Mouse (Mus musculus) midbrain, embryonic 11.5 days (tissue): ENCODE results near the gene Mylk. TPM values are rescaled to one million over a fixed set of nuclear protein-coding genes. Genes with fewer than 3 reads are reported as not detected.
"Not testable (repeated sequence)": the region's sequence is repeated elsewhere in the genome, so short reads cannot be mapped to it uniquely, and the experiment has no call there.

Source experiments
- ATAC-seq: fragments of 200-750 bp; cut with Nextera tagmentation; 2 replicates; pipeline ENCODE4 v1.8.0; 2017; ENCODE audit warnings: moderate TSS enrichment, moderate library complexity; ENCODE audit not compliant: low FRiP score
- DNase-seq: peaks from one replicate; pipeline ENCODE4 v3.0.0; 2015; ENCODE audit warnings: low spot score; ENCODE audit errors: missing footprints
- H3K27ac ChIP-seq: fragments of 300-500 bp; sonication (generic); 2 replicates; pipeline ENCODE4 v1.5.1; 2014; ENCODE audit warnings: low read depth, low read length
- H3K27me3 ChIP-seq: fragments of 300-500 bp; sonication (generic); 2 replicates; pipeline ENCODE4 v1.6.1; 2014; ENCODE audit warnings: mild to moderate bottlenecking, low read length, moderate library complexity, mixed read lengths; ENCODE audit not compliant: control insufficient read depth, insufficient read depth
- H3K36me3 ChIP-seq: fragments of 300-500 bp; sonication (generic); 2 replicates; pipeline ENCODE4 v1.6.1; 2014; ENCODE audit warnings: mild to moderate bottlenecking, low read length, moderate library complexity, mixed read lengths; ENCODE audit not compliant: control insufficient read depth, insufficient read depth
- H3K4me1 ChIP-seq: fragments of 300-500 bp; sonication (generic); 2 replicates; pipeline ENCODE4 v1.6.1; 2014; ENCODE audit warnings: low read length; ENCODE audit not compliant: control insufficient read depth, insufficient read depth
- H3K4me2 ChIP-seq: fragments of 300-500 bp; sonication (generic); 2 replicates; pipeline ENCODE4 v1.6.1; 2014; ENCODE audit warnings: mild to moderate bottlenecking, moderate library complexity
- H3K4me3 ChIP-seq: fragments of 300-500 bp; sonication (generic); 2 replicates; pipeline ENCODE4 v1.5.1; 2014; ENCODE audit warnings: low read depth, low read length
- H3K9ac ChIP-seq: fragments of 300-500 bp; sonication (generic); 2 replicates; pipeline ENCODE4 v1.6.1; 2014; ENCODE audit warnings: low read length
- H3K9me3 ChIP-seq: fragments of 300-500 bp; sonication (generic); 2 replicates; pipeline ENCODE4 v1.6.1; 2016; ENCODE audit warnings: low read length; ENCODE audit not compliant: control insufficient read depth
- WGBS: fragments of 180-500 bp; shearing (Covaris S2); extraction: QIAGEN DNeasy Blood & Tissue Kit; methylation state at CpG from one replicate; pipeline ENCODE4 v1.1.7; 2014; 5-methylcytosine and 5-hydroxymethylcytosine counted together
- polyA plus RNA-seq: library from polyadenylated mRNA; unstranded; fragments of >200 nt; fragmentation: Nextera tagmentation; extraction: Ambion mirVana; gene quantifications from 2 replicates; pipeline ENCODE4 v1.2.1, GENCODE M21; 2014

Mylk gene
- 6.9 TPM in 2 replicates for polyA plus RNA-seq

DNA sequence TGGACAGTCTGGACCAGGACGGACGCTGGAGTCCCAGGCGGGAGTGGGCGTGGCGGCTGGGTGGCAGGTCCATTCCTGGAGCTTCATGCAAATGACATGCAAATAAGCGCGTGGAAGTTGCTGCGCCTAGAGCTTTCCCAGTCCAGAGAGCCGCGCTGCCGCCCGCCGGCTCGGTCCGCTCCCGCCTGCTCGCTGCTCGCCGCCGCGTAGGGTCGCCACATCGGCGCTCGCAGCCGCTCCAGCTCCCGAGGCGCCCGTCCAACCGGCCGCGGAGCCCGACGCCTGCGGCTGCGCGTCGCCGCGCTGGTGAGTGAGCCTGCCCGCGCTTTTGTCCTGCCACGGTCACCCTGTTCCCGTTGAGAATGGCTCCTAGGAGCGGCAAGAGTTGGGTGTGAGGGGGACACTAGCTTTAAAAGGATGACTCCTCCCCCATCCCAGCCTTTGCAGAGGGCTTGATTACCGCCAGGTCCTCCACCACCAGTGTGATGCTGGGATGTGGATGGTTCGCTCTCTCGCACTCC is at the start of gene Mylk:
Gene Mylk (plus strand): TSS at position 146 of the 521 bp plus-strand sequence.
- peak; percentile 97 for DNase-seq
- H3K4me2 ChIP-seq: peak within 1 kb of the TSS; percentile 71
- H3K4me3 ChIP-seq: peak within 1 kb of the TSS; percentile 36
- WGBS: under 1% methylated on average over 47 of the region's 48 CpGs
- no peaks in the 10 kb centered on the region for H3K9me3 ChIP-seq
- H3K36me3 ChIP-seq: no peaks in the 10 kb centered on the region
- peak within 1 kb of the TSS; percentile 62 for H3K9ac ChIP-seq
- H3K4me1 ChIP-seq: peaks cover 23% of the 10 kb centered on the region
- H3K27ac ChIP-seq: 0 out of 2 replicates have a peak within 1 kb of the TSS, but pooled peaks have one; percentile 3
- H3K27me3 ChIP-seq: peaks cover 13% of the 10 kb centered on the region
- ATAC-seq: peak; percentile 91

DNA sequence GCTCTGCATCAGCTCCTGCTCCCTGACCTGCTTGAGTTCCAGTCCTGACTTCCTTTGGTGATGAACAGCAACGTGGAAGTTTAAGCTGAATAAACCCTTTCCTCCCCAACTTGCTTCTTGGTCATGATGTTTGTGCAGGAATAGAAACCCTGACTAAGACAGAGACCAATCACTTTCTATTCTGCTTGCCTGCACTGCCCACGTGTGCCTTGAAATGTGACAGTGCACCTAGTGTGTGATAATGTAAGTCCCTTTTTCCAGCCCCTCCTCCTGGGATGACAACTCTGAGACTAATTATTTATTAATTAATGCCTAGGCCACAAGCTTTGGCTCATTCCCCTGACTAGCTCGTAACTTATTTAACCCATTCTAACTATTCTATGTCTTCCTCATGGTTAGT is 46.3 kb upstream of the Mylk start:
- not testable (repeated sequence) for H3K4me3 ChIP-seq, H3K4me1 ChIP-seq, ATAC-seq, H3K9ac ChIP-seq, H3K36me3 ChIP-seq, H3K27me3 ChIP-seq, H3K9me3 ChIP-seq, H3K27ac ChIP-seq, H3K4me2 ChIP-seq, DNase-seq
- 87% methylated on average over 3 of the region's 3 CpGs for WGBS

DNA sequence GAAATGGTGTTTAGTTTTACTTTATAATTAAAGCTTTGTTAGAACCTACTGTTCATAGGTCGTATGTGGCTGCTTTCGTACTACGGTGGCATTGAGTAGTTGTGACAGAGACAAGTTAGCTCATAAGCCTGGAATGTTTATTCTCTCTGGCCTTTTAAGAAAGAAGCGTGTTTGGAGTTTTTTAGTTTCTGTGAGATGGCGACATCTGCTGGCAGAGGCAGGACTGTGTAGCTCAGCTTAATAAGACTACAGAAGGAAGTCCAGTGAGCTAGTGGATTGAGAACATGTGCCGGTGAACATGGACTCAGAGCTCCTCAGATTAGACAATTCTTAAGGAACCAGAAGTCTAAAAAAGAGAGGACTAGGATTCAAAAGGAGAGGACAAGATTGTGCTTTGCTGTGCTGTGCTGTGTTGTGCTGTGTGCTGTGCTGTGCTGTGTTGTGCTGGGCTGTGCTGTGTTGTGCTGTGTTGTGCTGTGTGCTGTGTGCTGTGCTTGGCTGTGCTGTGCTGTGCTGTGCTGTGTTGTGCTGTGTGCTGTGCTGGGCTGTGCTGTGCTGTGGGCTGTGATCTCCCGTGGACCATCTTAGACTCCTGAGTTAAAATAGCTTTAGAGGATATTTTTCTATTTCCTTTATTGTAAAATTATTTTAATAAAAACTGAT is 44.7 kb upstream of the Mylk start:
- no peak overlapping the region for H3K9ac ChIP-seq
- peaks cover 7% of the 10 kb centered on the region; the same call in 1 of the 2 replicates for H3K36me3 ChIP-seq
- H3K27me3 ChIP-seq: no peaks in the 10 kb centered on the region
- DNase-seq (peak; percentile 97), ATAC-seq (peak; percentile 57; the same call in 1 of the 2 replicates)
- WGBS: 39% methylated on average over 7 of the region's 7 CpGs
- no peaks in the 10 kb centered on the region for H3K9me3 ChIP-seq
- H3K4me1 ChIP-seq: no peaks in the 10 kb centered on the region
- no peak overlapping the region for H3K27ac ChIP-seq
- H3K4me2 ChIP-seq: no peak overlapping the region
- H3K4me3 ChIP-seq: no peak overlapping the region

DNA sequence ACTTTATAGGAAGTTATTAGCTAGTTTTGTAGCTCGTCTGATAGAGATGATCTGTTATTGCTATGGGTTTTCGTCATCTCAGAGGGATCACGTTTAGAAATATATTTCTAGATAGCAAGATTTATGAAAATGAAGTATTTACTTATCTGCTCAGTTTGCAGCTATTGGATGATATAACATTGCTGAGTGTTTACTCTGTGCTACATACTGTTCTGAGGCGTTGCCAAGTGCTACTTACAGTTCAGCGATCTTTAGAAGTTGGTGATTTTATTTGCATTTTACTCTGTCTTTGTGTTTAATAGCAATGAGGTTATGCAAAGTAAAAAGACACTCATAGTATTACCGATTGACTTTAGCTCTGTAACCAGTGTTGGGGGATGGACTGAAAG is 44.2 kb upstream of the Mylk start:
- no peak overlapping the region for H3K27ac ChIP-seq
- H3K9ac ChIP-seq: no peak overlapping the region
- H3K9me3 ChIP-seq: no peaks in the 10 kb centered on the region
- H3K36me3 ChIP-seq: peaks cover 8% of the 10 kb centered on the region; the same call in 1 of the 2 replicates
- WGBS: 93% methylated on average over 6 of the region's 6 CpGs
- H3K4me2 ChIP-seq: no peak overlapping the region
- DNase-seq (no peak), ATAC-seq (no peak)
- H3K27me3 ChIP-seq: no peaks in the 10 kb centered on the region
- H3K4me1 ChIP-seq: no peaks in the 10 kb centered on the region
- H3K4me3 ChIP-seq: no peak overlapping the region

DNA sequence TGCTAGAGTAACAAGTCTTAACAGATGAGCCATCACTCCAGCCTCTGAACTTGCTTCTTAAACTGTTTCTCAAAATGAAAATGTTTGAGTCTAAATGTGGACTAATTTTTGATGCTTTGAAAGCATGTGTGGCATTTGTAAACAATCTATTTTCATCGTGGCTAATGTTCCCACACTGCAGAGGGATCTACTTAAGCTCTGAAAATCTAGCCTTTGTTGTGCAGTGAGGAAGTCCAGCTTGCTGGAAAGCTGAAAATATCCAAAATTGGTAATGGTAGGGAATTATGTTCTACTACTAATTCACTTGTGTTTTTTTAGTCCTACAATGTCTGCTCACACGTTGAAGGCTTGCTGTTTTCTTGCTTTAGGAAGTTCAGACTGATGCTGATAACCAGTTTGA is 39.0 kb upstream of the Mylk start:
- 88% methylated on average over 2 of the region's 2 CpGs for WGBS
- Histone ChIP-seq H3K27me3 (no peaks in the 10 kb centered on the region), H3K9me3 (no peaks in the 10 kb centered on the region), H3K4me3 (no peak overlapping the region), H3K9ac (no peak overlapping the region), H3K36me3 (peaks cover 9% of the 10 kb centered on the region; the same call in 1 of the 2 replicates), H3K27ac (no peak overlapping the region), H3K4me1 (no peaks in the 10 kb centered on the region), H3K4me2 (no peak overlapping the region)
- DNase-seq: no peak
- no peak for ATAC-seq

DNA sequence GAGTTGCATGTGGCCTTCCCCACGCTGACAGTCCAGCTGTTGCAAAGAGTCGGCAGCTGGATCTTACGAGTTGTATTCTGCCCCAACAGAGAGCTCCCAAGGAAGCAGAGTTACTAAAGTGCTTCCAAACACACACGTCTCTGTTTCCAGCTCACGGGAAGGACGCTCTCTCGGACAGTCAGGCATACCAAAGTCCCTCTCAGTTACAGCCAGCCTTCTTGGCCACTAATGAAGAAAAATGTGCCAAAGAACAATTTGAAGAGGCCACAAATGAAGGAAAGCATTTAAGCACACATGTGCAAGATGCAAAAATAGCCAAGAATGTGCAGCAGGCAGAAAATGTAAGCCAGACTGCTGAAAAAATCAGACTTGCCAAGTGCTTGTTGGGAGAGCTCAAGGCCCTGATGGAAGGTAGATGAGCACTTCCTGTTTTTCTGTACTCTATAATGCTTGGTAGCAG is 38.5 kb upstream of the Mylk start:
- peaks cover 9% of the 10 kb centered on the region; the same call in 1 of the 2 replicates for H3K36me3 ChIP-seq
- ATAC-seq: no peak
- WGBS: 93% methylated on average over 7 of the region's 7 CpGs

DNA sequence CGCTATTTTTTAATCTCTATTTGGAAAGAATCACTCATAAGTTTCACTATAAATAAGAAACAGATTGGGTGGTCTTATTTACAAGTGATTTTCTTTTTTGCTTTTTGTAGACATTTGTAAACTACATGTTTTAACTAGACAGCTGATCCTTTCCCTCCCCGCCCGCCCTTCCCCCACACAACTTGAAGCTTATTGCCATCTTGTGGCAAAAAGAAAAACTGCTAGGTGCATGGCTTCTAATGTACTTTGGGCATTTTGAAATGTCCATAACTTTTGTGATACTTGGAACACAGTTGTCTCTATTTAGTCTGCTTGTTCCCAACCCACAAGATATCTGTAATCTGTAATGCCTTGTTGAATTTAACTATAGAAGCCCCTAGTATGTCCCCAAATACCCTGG is 33.5 kb upstream of the Mylk start:
- no peak overlapping the region for H3K9ac ChIP-seq
- H3K27ac ChIP-seq: no peak overlapping the region
- H3K4me2 ChIP-seq: no peak overlapping the region
- 85% methylated on average over 3 of the region's 3 CpGs for WGBS
- H3K4me3 ChIP-seq: no peak overlapping the region
- peaks cover 3% of the 10 kb centered on the region; the same call in 1 of the 2 replicates for H3K36me3 ChIP-seq
- no peaks in the 10 kb centered on the region for H3K9me3 ChIP-seq
- H3K27me3 ChIP-seq: no peaks in the 10 kb centered on the region
- no peaks in the 10 kb centered on the region for H3K4me1 ChIP-seq
- ATAC-seq (no peak), DNase-seq (peak; percentile 84)

More for the DNA sequence above, 38.5 kb upstream of the Mylk start:
- H3K9me3 ChIP-seq: no peaks in the 10 kb centered on the region
- H3K4me3 ChIP-seq: no peak overlapping the region
- H3K27ac ChIP-seq: no peak overlapping the region
- H3K27me3 ChIP-seq: no peaks in the 10 kb centered on the region
- DNase-seq: no peak
- no peak overlapping the region for H3K9ac ChIP-seq
- no peaks in the 10 kb centered on the region for H3K4me1 ChIP-seq
- H3K4me2 ChIP-seq: no peak overlapping the region

DNA sequence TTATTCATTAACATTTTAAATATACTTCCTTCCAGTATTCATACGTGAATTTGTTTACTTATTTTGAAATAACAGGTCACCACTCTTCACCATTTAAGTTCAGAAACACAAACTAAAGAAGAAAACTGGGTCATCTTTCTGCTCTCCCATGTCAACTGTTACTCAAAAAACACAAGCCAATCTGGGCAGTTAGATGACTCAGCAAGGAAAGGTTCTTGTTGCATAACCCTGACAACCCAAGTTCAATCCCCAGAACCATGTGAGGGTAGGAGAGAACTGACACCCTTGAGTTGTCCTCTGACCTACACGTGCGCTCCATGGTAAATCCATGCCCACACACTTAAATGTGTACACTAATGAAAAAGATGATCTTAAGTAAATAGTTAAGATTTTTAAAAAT is 19.9 kb upstream of the Mylk start:
- H3K4me1 ChIP-seq: no peaks in the 10 kb centered on the region
- ATAC-seq: no peak
- no peaks in the 10 kb centered on the region for H3K9me3 ChIP-seq
- no peak overlapping the region for H3K4me3 ChIP-seq
- no peak overlapping the region for H3K9ac ChIP-seq
- no peak overlapping the region for H3K4me2 ChIP-seq
- no peak overlapping the region for H3K27ac ChIP-seq
- H3K27me3 ChIP-seq: no peaks in the 10 kb centered on the region
- WGBS: 94% methylated on average over 3 of the region's 3 CpGs
- 0 out of 2 replicates have a peak, but pooled peaks cover 5% of the 10 kb centered on the region for H3K36me3 ChIP-seq
- no peak for DNase-seq

DNA sequence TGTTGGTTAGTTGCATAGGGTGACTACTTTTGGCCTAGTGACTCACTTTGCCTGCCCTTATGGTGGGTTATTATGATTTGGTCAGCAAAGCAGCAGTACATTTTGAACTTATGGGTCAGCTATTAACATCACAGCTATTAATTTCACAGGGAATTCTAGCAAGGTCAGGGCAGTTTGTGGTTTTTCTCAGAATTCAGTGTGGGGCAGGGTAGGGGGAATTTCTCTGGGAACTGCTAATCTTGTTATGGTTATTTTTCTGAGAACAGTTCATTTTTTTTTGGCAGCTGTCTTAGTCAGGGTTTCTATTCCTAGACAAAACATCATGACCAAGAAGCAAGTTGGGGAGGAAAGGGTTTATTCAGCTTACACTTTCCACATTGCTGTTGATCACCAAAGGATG is 16.4 kb upstream of the Mylk start:
- H3K36me3 ChIP-seq, ATAC-seq, H3K4me1 ChIP-seq, H3K4me2 ChIP-seq, DNase-seq, H3K27ac ChIP-seq, H3K9me3 ChIP-seq, H3K9ac ChIP-seq, H3K4me3 ChIP-seq, H3K27me3 ChIP-seq: not testable (repeated sequence)
